Mouse (Mus musculus) intestine, embryonic 14.5 days (tissue): ENCODE measurements around the gene Wdr92. TPM values are rescaled to one million over a fixed set of nuclear protein-coding genes. Genes with fewer than 3 reads are reported as not detected.

Experiments
- ATAC-seq: fragments of 200-750 bp; cut with Nextera tagmentation; replicated peaks from 2 replicates; pipeline ENCODE4 v1.8.0; 2017; ENCODE audit warnings: low read depth, moderate number of reproducible peaks, moderate TSS enrichment, moderate library complexity; ENCODE audit not compliant: low FRiP score, low TSS enrichment
- DNase-seq: peaks from one replicate; pipeline ENCODE4 v3.0.0-alpha.2; 2018; ENCODE audit warnings: low spot score
- H3K27ac ChIP-seq: fragments of 300-500 bp; sonication (generic); 2 replicates; pipeline ENCODE4 v1.5.1; 2014; ENCODE audit warnings: low read depth, mild to moderate bottlenecking, control low read depth
- H3K27me3 ChIP-seq: fragments of 300-500 bp; sonication (generic); replicated peaks from 2 replicates; pipeline ENCODE4 v1.6.1; 2014; ENCODE audit warnings: low read length, control low read depth; ENCODE audit not compliant: control insufficient read depth, insufficient read depth
- H3K36me3 ChIP-seq: fragments of 300-500 bp; sonication (generic); 2 replicates; pipeline ENCODE4 v1.6.1; 2014; ENCODE audit warnings: low read length, control low read depth; ENCODE audit not compliant: control insufficient read depth, insufficient read depth
- H3K4me1 ChIP-seq: fragments of 300-500 bp; sonication (generic); replicated peaks from 2 replicates; pipeline ENCODE4 v1.6.1; 2014; ENCODE audit warnings: low read length, control low read depth, mixed read lengths; ENCODE audit not compliant: control insufficient read depth, insufficient read depth
- H3K4me2 ChIP-seq: fragments of 300-500 bp; sonication (generic); 2 replicates; pipeline ENCODE4 v1.6.1; 2014; ENCODE audit warnings: low read length
- H3K4me3 ChIP-seq: fragments of 300-500 bp; sonication (generic); 2 replicates; pipeline ENCODE4 v1.5.1; 2014; ENCODE audit warnings: low read depth, low read length, control low read depth, mixed read lengths
- H3K9ac ChIP-seq: fragments of 300-500 bp; sonication (generic); 2 replicates; pipeline ENCODE4 v1.6.1; 2014; ENCODE audit warnings: mild to moderate bottlenecking, low read length
- H3K9me3 ChIP-seq: fragments of 300-500 bp; sonication (generic); 2 replicates; pipeline ENCODE4 v1.6.1; 2016; ENCODE audit warnings: low read length, control low read depth; ENCODE audit not compliant: control insufficient read depth
- WGBS: fragments of 180-500 bp; shearing (Covaris S2); extraction: QIAGEN DNeasy Blood & Tissue Kit; methylation state at CpG from one replicate; pipeline ENCODE4 v1.1.7; 2014; 5-methylcytosine and 5-hydroxymethylcytosine counted together
- polyA plus RNA-seq: library from polyadenylated mRNA; unstranded; fragments of >200 nt; fragmentation: Nextera tagmentation; extraction: Ambion mirVana; gene quantifications from 2 replicates; pipeline ENCODE4 v1.2.1, GENCODE M21; 2014

Gene Wdr92
- polyA plus RNA-seq, 1 experiment from 2014 or later = 27.0 TPM

DNA sequence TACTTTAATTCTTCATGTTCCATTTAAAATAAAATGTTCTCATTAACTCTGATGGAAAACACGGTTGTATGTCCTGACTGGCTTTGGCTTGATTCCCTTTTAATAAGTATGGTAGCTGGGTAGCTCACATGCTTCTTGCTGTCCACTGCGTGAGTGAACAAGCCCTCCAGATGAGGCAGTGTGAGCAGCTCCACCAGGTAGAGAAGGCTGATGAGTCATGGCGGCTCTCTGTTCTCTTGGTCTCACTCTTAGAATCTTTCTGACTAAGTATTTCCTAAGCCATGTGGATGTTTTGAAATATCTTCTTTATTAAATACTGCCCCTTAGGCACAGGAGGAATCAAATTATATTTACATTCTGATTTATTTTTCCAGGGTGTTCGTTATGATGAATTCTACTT, 85.3 kb downstream of the Wdr92 start:
- WGBS = 90% methylated on average over 4 of the region's 4 CpGs
- Histone ChIP-seq H3K27me3 (no peaks in the 10 kb centered on the region), H3K36me3 (peaks cover 22% of the 10 kb centered on the region), H3K9ac (no peak overlapping the region), H3K4me2 (no peak overlapping the region), H3K4me1 (no peaks in the 10 kb centered on the region), H3K4me3 (no peak overlapping the region), H3K9me3 (no peaks in the 10 kb centered on the region), H3K27ac (no peak overlapping the region)
- DNase-seq = no peak
- ATAC-seq = no peak

DNA sequence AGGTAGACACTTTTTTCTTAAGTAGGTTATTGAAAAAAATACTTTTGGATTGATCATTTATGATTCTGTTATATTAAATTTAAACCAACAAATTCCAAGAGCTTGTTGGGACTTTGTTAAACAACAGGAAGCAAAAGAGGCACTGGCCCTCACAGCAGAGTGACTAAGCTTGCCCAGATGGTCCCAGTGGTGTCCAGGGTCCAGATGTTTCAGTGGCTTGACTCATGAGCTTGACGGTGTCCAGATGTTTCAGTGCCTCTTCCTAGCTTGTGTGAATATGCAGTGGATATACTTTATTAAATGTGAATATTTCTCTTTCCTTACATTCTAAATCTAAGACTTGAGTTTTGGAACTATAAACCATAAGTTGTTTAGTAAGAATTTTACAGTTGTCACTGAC, 86.9 kb downstream of the Wdr92 start:
- 75% methylated on average over 1 of the region's 1 CpGs for WGBS
- Histone ChIP-seq H3K9ac (no peak overlapping the region), H3K27ac (no peak overlapping the region), H3K4me1 (no peaks in the 10 kb centered on the region), H3K4me2 (no peak overlapping the region), H3K36me3 (peaks cover 22% of the 10 kb centered on the region), H3K27me3 (no peaks in the 10 kb centered on the region), H3K9me3 (no peaks in the 10 kb centered on the region), H3K4me3 (no peak overlapping the region)
- no peak for ATAC-seq
- DNase-seq = no peak

GRCm38 (mm10) chr11:17279959-17280358, 98.1 kb downstream of the Wdr92 start:
- ATAC-seq = no peak

More at GRCm38 (mm10) chr11:17279959-17280358, 98.1 kb downstream of the Wdr92 start:
- H3K4me3 ChIP-seq = no peak overlapping the region
- no peak overlapping the region for H3K9ac ChIP-seq
- no peaks in the 10 kb centered on the region for H3K36me3 ChIP-seq
- H3K4me1 ChIP-seq = no peaks in the 10 kb centered on the region
- H3K27ac ChIP-seq = no peak overlapping the region
- 13% methylated on average over 9 of the region's 9 CpGs for WGBS
- H3K27me3 ChIP-seq = no peaks in the 10 kb centered on the region
- DNase-seq = peak; percentile 73
- H3K9me3 ChIP-seq = no peaks in the 10 kb centered on the region
- no peak overlapping the region for H3K4me2 ChIP-seq

Other genes with a start within 250 kb of the Wdr92 start
- 1.4 and 2.3 TPM in 2 replicates for gene Fbxo48, start 230.7 kb upstream of the Wdr92 start, polyA plus RNA-seq
- gene Cnrip1, start 130.5 kb upstream of the Wdr92 start, polyA plus RNA-seq = 28.9 and 37.4 TPM in 2 replicates
- 3.0 and 3.3 TPM in 2 replicates for gene Plek, start 129.7 kb upstream of the Wdr92 start, polyA plus RNA-seq
- 92.9 and 94.5 TPM in 2 replicates for gene Ppp3r1, start 22.8 kb upstream of the Wdr92 start, polyA plus RNA-seq
- gene Pno1, start 29.5 kb downstream of the Wdr92 start, polyA plus RNA-seq = 86.2 and 89.4 TPM in 2 replicates
- gene C1d, start 75.5 kb downstream of the Wdr92 start, polyA plus RNA-seq = 110 and 113 TPM in 2 replicates